Mouse (Mus musculus) regulatory T cell (primary cell): ENCODE data around the gene Gcgr.
"Not testable (repeated sequence)": the region's sequence is repeated elsewhere in the genome, so short reads cannot be mapped to it uniquely, and the experiment has no call there.

Experiments used
- in situ Hi-C: fragments of 300-600 bp; cut with MboI, MseI; formaldehyde crosslinking; loops from one replicate; pipeline ENCODE4 v1.15.1; 2025; ENCODE audit warnings: high pct_unique_total_duplicates

Gene Gcgr

GRCm38 (mm10) chr11:120571754-120572416 lies 41.4 kb downstream of the Gcgr start:
- in situ Hi-C loops, result no loop called here

- in situ Hi-C loops, result no loop called here
Measured at GRCm38 (mm10) chr11:120572417-120572751, 41.9 kb downstream of the Gcgr start.

- in situ Hi-C loops, result no loop called here
Measured at GRCm38 (mm10) chr11:120572752-120573584, 42.5 kb downstream of the Gcgr start, which contains the start of gene P4hb. Gene P4hb, minus strand, starts transcription at chr11:120573253.

GRCm38 (mm10) chr11:120573585-120574277 lies 43.2 kb downstream of the Gcgr start:
- in situ Hi-C loops, result no loop called here

GRCm38 (mm10) chr11:120574278-120574600 lies 43.7 kb downstream of the Gcgr start:
- in situ Hi-C loops, result no loop called here

GRCm38 (mm10) chr11:120575046-120575445 lies 44.5 kb downstream of the Gcgr start:
- in situ Hi-C loops, result no loop called here

GRCm38 (mm10) chr11:120575940-120576339 lies 45.4 kb downstream of the Gcgr start:
- in situ Hi-C loops, result no loop called here

- in situ Hi-C loops, result no loop called here
Measured at GRCm38 (mm10) chr11:120576365-120576981, 46.0 kb downstream of the Gcgr start.

- in situ Hi-C loops, result no loop called here
Measured at GRCm38 (mm10) chr11:120577211-120578023, 46.9 kb downstream of the Gcgr start.

- in situ Hi-C loops, result no loop called here
Measured at GRCm38 (mm10) chr11:120578024-120578693, 47.7 kb downstream of the Gcgr start.

- in situ Hi-C loops, result no loop called here
Measured at GRCm38 (mm10) chr11:120578694-120579243, 48.3 kb downstream of the Gcgr start.

GRCm38 (mm10) chr11:120579316-120580107 lies 49.0 kb downstream of the Gcgr start:
- in situ Hi-C loops, result no loop called here

- in situ Hi-C loops, result no loop called here
Measured at GRCm38 (mm10) chr11:120580190-120580589, 49.7 kb downstream of the Gcgr start.

GRCm38 (mm10) chr11:120580871-120581331 lies 50.4 kb downstream of the Gcgr start:
- in situ Hi-C loops, result no loop called here

- in situ Hi-C loops, result no loop called here
Measured at GRCm38 (mm10) chr11:120581490-120582267, 51.2 kb downstream of the Gcgr start, which contains the start of gene Arhgdia. Gene Arhgdia, minus strand, starts transcription at chr11:120581624.

GRCm38 (mm10) chr11:120582268-120582981 lies 51.9 kb downstream of the Gcgr start:
- in situ Hi-C loops, result no loop called here

GRCm38 (mm10) chr11:120582982-120583293 lies 52.4 kb downstream of the Gcgr start:
- in situ Hi-C loops, result not testable (repeated sequence)

GRCm38 (mm10) chr11:120583937-120584336 lies 53.4 kb downstream of the Gcgr start:
- in situ Hi-C loops, result no loop called here
